Mouse (Mus musculus) lung, embryonic 15.5 days (tissue): Measurements from ENCODE around the gene Palb2. TPM values are rescaled to one million over a fixed set of nuclear protein-coding genes. Genes with fewer than 3 reads are reported as not detected.

ENCODE experiments used
- ATAC-seq: fragments of 200-750 bp; cut with Nextera tagmentation; 2 replicates; pipeline ENCODE4 v1.8.0; 2017; ENCODE audit warnings: moderate number of reproducible peaks, borderline replicate concordance; ENCODE audit not compliant: low FRiP score, low TSS enrichment; ENCODE audit errors: extremely low read depth
- H3K27ac ChIP-seq: fragments of 300-500 bp; sonication (generic); 2 replicates; pipeline ENCODE4 v1.5.1; 2015; ENCODE audit warnings: moderate library complexity, mild to moderate bottlenecking, inconsistent platforms
- H3K27me3 ChIP-seq: fragments of 300-500 bp; sonication (generic); 2 replicates; pipeline ENCODE4 v1.6.1; 2015; ENCODE audit warnings: inconsistent platforms
- H3K36me3 ChIP-seq: fragments of 300-500 bp; sonication (generic); 2 replicates; pipeline ENCODE4 v1.6.1; 2015; ENCODE audit warnings: inconsistent platforms
- H3K4me1 ChIP-seq: fragments of 300-500 bp; sonication (generic); 2 replicates; pipeline ENCODE4 v1.6.1; 2015; ENCODE audit warnings: inconsistent platforms
- H3K4me2 ChIP-seq: fragments of 300-500 bp; sonication (generic); 2 replicates; pipeline ENCODE4 v1.6.1; 2015; ENCODE audit warnings: inconsistent platforms, mild to moderate bottlenecking, moderate library complexity
- H3K4me3 ChIP-seq: fragments of 300-500 bp; sonication (generic); 2 replicates; pipeline ENCODE4 v1.5.1; 2015; ENCODE audit warnings: mild to moderate bottlenecking, inconsistent platforms
- H3K9ac ChIP-seq: fragments of 300-500 bp; sonication (generic); 2 replicates; pipeline ENCODE4 v1.6.1; 2015; ENCODE audit warnings: inconsistent platforms
- H3K9me3 ChIP-seq: fragments of 300-500 bp; sonication (generic); 2 replicates; pipeline ENCODE4 v1.6.1; 2016; ENCODE audit warnings: inconsistent platforms
- WGBS: fragments of 180-500 bp; shearing (Covaris S2); methylation state at CpG from one replicate; pipeline ENCODE4 v1.1.7; 2015; 5-methylcytosine and 5-hydroxymethylcytosine counted together
- polyA plus RNA-seq: library from polyadenylated mRNA; unstranded; fragments of >200 nt; fragmentation: Nextera tagmentation; extraction: Ambion mirVana; gene quantifications from 2 replicates; pipeline ENCODE4 v1.2.1, GENCODE M21; 2015

The Palb2 gene
- polyA plus RNA-seq, result 15.4 and 15.6 TPM in 2 replicates

GRCm38 (mm10) chr7:122132497-122133337 lies at the start of gene Palb2, which contains the start of gene Dctn5:
Gene Palb2 (minus strand): TSS chr7:122132985.
Gene Dctn5 (plus strand): TSS chr7:122133041.
- H3K4me3 ChIP-seq, result peak within 1 kb of the TSS; percentile 87
- H3K4me2 ChIP-seq, result peak within 1 kb of the TSS; percentile 67
- WGBS, result under 1% methylated on average over 54 of the region's 54 CpGs
- H3K36me3 ChIP-seq, result peaks cover 32% of the 10 kb centered on the region
- peak within 1 kb of the TSS; percentile 51 for H3K27ac ChIP-seq
- H3K4me1 ChIP-seq, result peaks cover 13% of the 10 kb centered on the region
- ATAC-seq, result peak; percentile 99
- no peaks in the 10 kb centered on the region for H3K27me3 ChIP-seq
- H3K9ac ChIP-seq, result peak within 1 kb of the TSS; percentile 89
- H3K9me3 ChIP-seq, result no peaks in the 10 kb centered on the region

GRCm38 (mm10) chr7:122180720-122181119 lies 47.9 kb upstream of the Palb2 start:
- no peak overlapping the region for H3K27ac ChIP-seq

GRCm38 (mm10) chr7:122171613-122172012 lies 38.8 kb upstream of the Palb2 start:
- H3K36me3 ChIP-seq, result peaks cover 40% of the 10 kb centered on the region
- no peak for ATAC-seq
- no peak overlapping the region for H3K9ac ChIP-seq
- 63% methylated on average over 10 of the region's 10 CpGs for WGBS
- no peaks in the 10 kb centered on the region for H3K4me1 ChIP-seq
- no peaks in the 10 kb centered on the region for H3K9me3 ChIP-seq
- H3K27me3 ChIP-seq, result no peaks in the 10 kb centered on the region
- no peak overlapping the region for H3K4me2 ChIP-seq
- H3K4me3 ChIP-seq, result no peak overlapping the region
- no peak overlapping the region for H3K27ac ChIP-seq

More at GRCm38 (mm10) chr7:122180720-122181119, 47.9 kb upstream of the Palb2 start:
- no peak overlapping the region for H3K4me3 ChIP-seq
- no peaks in the 10 kb centered on the region; the same call in 1 of the 2 replicates for H3K4me1 ChIP-seq
- H3K9me3 ChIP-seq, result no peaks in the 10 kb centered on the region
- no peaks in the 10 kb centered on the region for H3K27me3 ChIP-seq
- H3K9ac ChIP-seq, result no peak overlapping the region
- ATAC-seq, result no peak
- H3K4me2 ChIP-seq, result no peak overlapping the region
- H3K36me3 ChIP-seq, result no peaks in the 10 kb centered on the region
- 90% methylated on average over 7 of the region's 7 CpGs for WGBS

GRCm38 (mm10) chr7:122170705-122171104 lies 37.9 kb upstream of the Palb2 start:
- Histone ChIP-seq H3K4me2 (no peak overlapping the region), H3K4me3 (no peak overlapping the region), H3K9ac (no peak overlapping the region), H3K36me3 (peaks cover 49% of the 10 kb centered on the region), H3K27ac (no peak overlapping the region), H3K9me3 (no peaks in the 10 kb centered on the region), H3K4me1 (no peaks in the 10 kb centered on the region), H3K27me3 (no peaks in the 10 kb centered on the region)
- ATAC-seq, result no peak
- WGBS, result 79% methylated on average over 6 of the region's 6 CpGs

- Histone ChIP-seq H3K4me2 (no peak overlapping the region), H3K4me1 (0 out of 2 replicates have a peak, but pooled peaks cover 3% of the 10 kb centered on the region), H3K27me3 (no peaks in the 10 kb centered on the region), H3K4me3 (no peak overlapping the region), H3K27ac (no peak overlapping the region), H3K9ac (no peak overlapping the region), H3K36me3 (peaks cover 80% of the 10 kb centered on the region), H3K9me3 (no peaks in the 10 kb centered on the region)
- 91% methylated on average over 7 of the region's 7 CpGs for WGBS
- ATAC-seq, result no peak
These were observed 34.4 kb upstream of the Palb2 start for GRCm38 (mm10) chr7:122167203-122167602.

GRCm38 (mm10) chr7:122163766-122164165 lies 31.0 kb upstream of the Palb2 start:
- Histone ChIP-seq H3K4me1 (peaks cover 24% of the 10 kb centered on the region), H3K27ac (no peak overlapping the region), H3K4me3 (no peak overlapping the region), H3K9me3 (no peaks in the 10 kb centered on the region), H3K27me3 (no peaks in the 10 kb centered on the region), H3K4me2 (no peak overlapping the region), H3K36me3 (peaks cover 68% of the 10 kb centered on the region), H3K9ac (no peak overlapping the region)
- no peak for ATAC-seq
- WGBS, result 88% methylated on average over 8 of the region's 8 CpGs

GRCm38 (mm10) chr7:122160037-122160436 lies 27.3 kb upstream of the Palb2 start:
- H3K9ac ChIP-seq, result peak overlapping the region; percentile 56
- peak overlapping the region; percentile 88 for H3K27ac ChIP-seq
- peaks cover 39% of the 10 kb centered on the region for H3K4me1 ChIP-seq
- WGBS, result under 1% methylated on average over 12 of the region's 12 CpGs
- no peaks in the 10 kb centered on the region for H3K9me3 ChIP-seq
- peak overlapping the region; percentile 65 for H3K4me3 ChIP-seq
- no peaks in the 10 kb centered on the region for H3K27me3 ChIP-seq
- no peak for ATAC-seq
- peaks cover 33% of the 10 kb centered on the region for H3K36me3 ChIP-seq
- H3K4me2 ChIP-seq, result peak overlapping the region; percentile 82

GRCm38 (mm10) chr7:122158915-122159902 lies 26.4 kb upstream of the Palb2 start, which contains the start of gene Plk1:
Gene Plk1 (plus strand): TSS chr7:122159439.
- peak; percentile 91 for ATAC-seq
- Histone ChIP-seq H3K27ac (peak within 1 kb of the TSS; percentile 88), H3K9me3 (no peaks in the 10 kb centered on the region), H3K9ac (peak within 1 kb of the TSS; percentile 68), H3K4me1 (peaks cover 39% of the 10 kb centered on the region), H3K4me3 (peak within 1 kb of the TSS; percentile 65), H3K4me2 (peak within 1 kb of the TSS; percentile 82), H3K36me3 (peaks cover 26% of the 10 kb centered on the region), H3K27me3 (no peaks in the 10 kb centered on the region)
- under 1% methylated on average over 63 of the region's 63 CpGs for WGBS

GRCm38 (mm10) chr7:122158488-122158887 lies 25.7 kb upstream of the Palb2 start:
- no peaks in the 10 kb centered on the region for H3K9me3 ChIP-seq
- H3K27ac ChIP-seq, result peak overlapping the region; percentile 88
- peak overlapping the region; percentile 82 for H3K4me2 ChIP-seq
- no peaks in the 10 kb centered on the region for H3K27me3 ChIP-seq
- H3K4me1 ChIP-seq, result peaks cover 39% of the 10 kb centered on the region
- no peak for ATAC-seq
- H3K9ac ChIP-seq, result peak overlapping the region; percentile 68
- H3K36me3 ChIP-seq, result peaks cover 21% of the 10 kb centered on the region
- 4% methylated on average over 13 of the region's 13 CpGs for whole genome bisulfite sequencing
- peak overlapping the region; percentile 65 for H3K4me3 ChIP-seq

GRCm38 (mm10) chr7:122152473-122152872 lies 19.7 kb upstream of the Palb2 start:
- Histone ChIP-seq H3K4me2 (no peak overlapping the region), H3K4me3 (no peak overlapping the region), H3K27ac (no peak overlapping the region), H3K9me3 (no peaks in the 10 kb centered on the region), H3K27me3 (no peaks in the 10 kb centered on the region), H3K4me1 (peaks cover 4% of the 10 kb centered on the region; the same call in 1 of the 2 replicates), H3K36me3 (peaks cover 24% of the 10 kb centered on the region), H3K9ac (no peak overlapping the region)
- no peak for ATAC-seq
- WGBS, result 67% methylated on average over 4 of the region's 4 CpGs

- no peaks in the 10 kb centered on the region for H3K9me3 ChIP-seq
- H3K9ac ChIP-seq, result no peak overlapping the region
- no peaks in the 10 kb centered on the region for H3K4me1 ChIP-seq
- H3K36me3 ChIP-seq, result peaks cover 89% of the 10 kb centered on the region
- H3K27ac ChIP-seq, result no peak overlapping the region
- H3K4me2 ChIP-seq, result no peak overlapping the region
- ATAC-seq, result no peak
- H3K4me3 ChIP-seq, result no peak overlapping the region
- H3K27me3 ChIP-seq, result no peaks in the 10 kb centered on the region
These were observed 8.2 kb upstream of the Palb2 start for GRCm38 (mm10) chr7:122140991-122141390.
